Mouse (Mus musculus): Measurements from ENCODE around the gene Armc3. TPM values are rescaled to one million over a fixed set of nuclear protein-coding genes. Genes with fewer than 3 reads are reported as not detected.
A peak's percentile ranks its signal among the peaks of the same experiment; 100 is the strongest.

Gene Armc3
- total RNA-seq, 2 experiments from 2014 or later = 1.0 to 1.2 TPM

DNA sequence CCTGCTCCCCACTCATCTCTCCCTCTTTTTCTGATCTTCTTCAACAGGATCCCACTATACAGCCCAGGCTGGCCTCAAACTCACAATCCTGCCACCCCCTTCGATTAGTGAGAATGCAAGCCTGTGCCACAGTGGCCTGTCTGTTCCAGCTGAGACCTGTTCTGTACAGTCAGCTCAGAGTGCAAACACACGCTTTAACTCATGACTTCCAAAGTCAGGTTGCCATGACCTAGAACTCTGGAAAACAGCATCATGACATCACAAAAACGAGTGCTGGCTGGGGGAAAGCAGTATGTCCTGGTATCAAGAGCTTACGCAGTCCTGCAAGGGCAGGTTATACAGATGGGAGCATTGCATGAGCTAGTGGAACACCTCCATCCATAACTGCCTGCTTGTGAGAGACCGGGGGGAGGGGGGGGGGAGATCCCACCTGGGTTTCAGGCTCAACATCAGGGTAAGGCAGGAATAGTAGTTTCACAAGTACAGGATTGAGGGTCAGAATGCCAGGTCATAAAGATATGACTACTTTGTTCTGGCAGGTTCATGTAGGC is 146.4 kb downstream of the Armc3 start:
- ATAC-seq (ENCODE audit: poor library complexity, severe bottlenecking) = no peak

DNA sequence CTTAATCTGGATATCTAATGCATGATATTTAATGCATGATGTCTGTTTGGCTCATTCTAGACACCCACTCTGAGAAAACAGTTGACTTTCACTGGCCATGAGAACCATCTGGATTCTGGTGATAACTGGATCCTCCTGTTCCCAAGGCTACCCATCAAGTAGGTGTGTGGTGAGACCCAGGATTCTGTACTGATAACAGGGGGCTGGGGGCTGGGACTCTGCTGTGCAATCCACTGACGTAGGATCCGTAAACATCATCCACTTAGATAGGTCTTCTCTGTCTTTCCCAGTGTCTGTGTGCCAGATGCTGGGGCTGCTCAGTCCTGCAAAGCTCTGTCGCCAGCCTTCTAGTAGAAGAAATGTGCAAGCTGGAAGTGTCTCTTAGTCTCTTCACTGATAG is 149.4 kb downstream of the Armc3 start:
- ATAC-seq (ENCODE audit: poor library complexity, severe bottlenecking) = no peak

DNA sequence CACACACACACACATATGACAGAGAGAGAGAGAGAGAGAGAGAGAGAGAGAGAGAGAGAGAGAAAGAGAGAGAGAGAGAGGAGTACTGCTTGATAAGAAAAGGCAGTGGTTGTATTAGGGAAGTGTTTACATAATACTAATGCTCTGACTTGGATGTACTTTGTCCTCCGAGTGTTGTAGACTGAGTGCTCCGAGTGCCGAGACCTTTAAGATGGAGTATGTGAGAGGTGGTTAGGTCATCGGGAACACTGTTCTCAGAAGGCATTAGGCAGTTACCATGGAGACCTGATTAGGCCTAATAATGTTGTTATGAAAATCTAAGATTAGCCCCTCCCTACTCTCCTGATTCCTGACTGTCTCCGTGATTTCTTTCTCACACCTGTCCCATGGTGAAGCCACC is 151.1 kb downstream of the Armc3 start:
- ATAC-seq (ENCODE audit: poor library complexity, severe bottlenecking) = no peak

DNA sequence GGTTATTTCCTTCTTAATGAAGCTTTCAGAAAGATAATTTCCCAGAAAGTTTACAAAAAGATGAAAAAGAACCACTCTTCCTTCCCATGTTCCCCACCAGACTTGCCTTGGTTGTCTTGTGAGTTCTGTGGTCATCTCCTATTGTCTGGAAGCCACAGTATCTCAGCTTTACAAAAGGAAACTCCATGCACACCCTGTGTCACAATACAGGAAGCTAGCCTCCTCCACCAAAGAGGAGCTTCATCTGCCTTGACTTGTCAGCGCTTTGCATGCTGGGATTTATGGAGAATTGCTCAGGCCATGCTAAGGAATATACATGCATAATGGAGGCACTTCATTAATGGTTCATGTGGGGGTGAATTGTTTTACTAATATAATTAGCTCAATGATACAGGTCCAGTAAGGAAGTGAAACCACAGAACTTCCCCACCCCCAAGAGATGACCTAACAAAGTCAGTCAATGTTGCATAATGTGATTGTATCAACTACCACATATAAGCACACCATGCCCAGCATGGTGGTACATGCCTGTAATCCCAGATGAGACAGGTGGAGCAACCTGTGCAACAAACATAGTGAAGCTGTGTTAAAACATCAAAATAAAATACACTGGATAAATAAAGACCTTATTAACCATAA is 152.6 kb downstream of the Armc3 start:
- peak; percentile 96 for ATAC-seq (ENCODE audit: poor library complexity, severe bottlenecking)

DNA sequence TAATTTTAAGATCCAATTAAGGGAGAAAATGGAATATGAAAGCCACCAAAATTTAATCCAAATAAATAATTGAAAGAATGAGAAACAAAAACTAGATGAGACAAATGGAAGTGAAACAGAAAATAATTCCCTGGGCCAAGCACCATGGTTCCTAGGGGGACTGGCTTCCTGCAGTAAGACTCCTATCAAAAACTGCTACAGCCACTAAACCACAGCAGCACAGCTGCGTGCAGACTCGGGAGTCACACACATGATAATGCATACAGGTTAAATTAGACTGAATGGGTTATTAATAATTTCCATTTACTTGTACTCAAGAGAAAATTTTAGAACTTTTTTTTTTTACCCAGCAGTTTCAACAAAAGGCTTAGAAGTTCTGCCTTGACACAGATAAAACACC is 154.1 kb downstream of the Armc3 start:
- ATAC-seq (ENCODE audit: poor library complexity, severe bottlenecking) = no peak

Other genes with a start within 250 kb of the Armc3 start
- gene Pip4k2a, start 201.2 kb upstream of the Armc3 start, total RNA-seq (2015) = 121 and 123 TPM in 2 replicates
- gene Pip4k2a, start 201.2 kb upstream of the Armc3 start, total RNA-seq (2017) = 63.0 and 64.8 TPM in 2 replicates
- gene 4930426L09Rik, start 201.0 kb upstream of the Armc3 start, total RNA-seq (2015) = 2.1 and 3.0 TPM in 2 replicates
- gene 4930426L09Rik, start 201.0 kb upstream of the Armc3 start, total RNA-seq (2017) = 0.53 and 0.59 TPM in 2 replicates
- gene Msrb2, start 172.1 kb downstream of the Armc3 start, total RNA-seq (2015) = 8.8 and 15.1 TPM in 2 replicates
- 7.0 and 13.2 TPM in 2 replicates for gene Msrb2, start 172.1 kb downstream of the Armc3 start, total RNA-seq (2017)
- gene Ptf1a, start 246.4 kb downstream of the Armc3 start, total RNA-seq (2015) = not detected in 2 replicates
- gene Ptf1a, start 246.4 kb downstream of the Armc3 start, total RNA-seq (2017) = not detected in 2 replicates

Data from megakaryocyte, adult 5-6 weeks (primary cell).